Mouse (Mus musculus) olfactory bulb, adult 2 months (tissue): ENCODE data around the gene Pikfyve.

Source experiments
- CTCF ChIP-seq: fragments of 200-500 bp; IDR thresholded peaks from 2 replicates; pipeline ENCODE4 v1.5.1; 2012; ENCODE audit warnings: low read depth, mild to moderate bottlenecking, low read length, moderate library complexity; ENCODE audit not compliant: insufficient read depth
- POLR2A ChIP-seq: fragments of 200-500 bp; IDR thresholded peaks from 2 replicates; pipeline ENCODE4 v1.6.1; 2012; ENCODE audit warnings: mild to moderate bottlenecking, low read depth, low read length, moderate library complexity; ENCODE audit not compliant: insufficient read depth

DNA sequence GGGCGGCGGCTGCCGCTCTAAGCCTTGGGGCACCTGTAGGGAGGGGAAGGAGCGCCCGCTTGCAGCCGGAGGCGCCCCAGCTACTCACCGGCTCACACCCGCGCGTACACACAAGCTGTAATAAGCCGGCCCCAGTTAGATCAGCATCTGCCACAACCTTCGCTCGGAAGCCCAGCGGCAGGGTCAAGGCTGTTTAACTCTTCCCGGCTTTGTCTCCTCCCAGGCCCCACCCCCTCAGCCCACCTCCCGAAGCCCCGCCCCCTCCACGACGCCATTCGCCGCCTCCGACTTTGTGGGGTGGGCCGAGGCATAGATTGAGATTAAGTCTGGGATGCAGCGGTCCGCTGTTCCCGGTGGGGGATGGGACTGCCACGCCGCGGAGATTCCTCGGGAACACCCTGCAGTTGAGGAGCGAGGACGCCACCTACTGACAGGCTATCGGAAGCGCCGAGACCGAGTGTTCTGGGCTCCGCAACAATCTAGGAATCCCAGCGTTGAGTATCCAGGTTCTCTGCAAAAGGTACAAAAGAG lies 7.5 kb upstream of the Pikfyve start:
- TF ChIP-seq CTCF (peak; percentile 76), POLR2A (0 out of 2 replicates have a peak, but pooled peaks have one; percentile 35)
